Mouse (Mus musculus): Measurements from ENCODE around the gene Fgfr2. TPM values are rescaled to one million over a fixed set of nuclear protein-coding genes. Genes with fewer than 3 reads are reported as not detected.

Fgfr2 gene
- polyA plus RNA-seq, 1 experiment from 2014 or later: 81.1 TPM

DNA sequence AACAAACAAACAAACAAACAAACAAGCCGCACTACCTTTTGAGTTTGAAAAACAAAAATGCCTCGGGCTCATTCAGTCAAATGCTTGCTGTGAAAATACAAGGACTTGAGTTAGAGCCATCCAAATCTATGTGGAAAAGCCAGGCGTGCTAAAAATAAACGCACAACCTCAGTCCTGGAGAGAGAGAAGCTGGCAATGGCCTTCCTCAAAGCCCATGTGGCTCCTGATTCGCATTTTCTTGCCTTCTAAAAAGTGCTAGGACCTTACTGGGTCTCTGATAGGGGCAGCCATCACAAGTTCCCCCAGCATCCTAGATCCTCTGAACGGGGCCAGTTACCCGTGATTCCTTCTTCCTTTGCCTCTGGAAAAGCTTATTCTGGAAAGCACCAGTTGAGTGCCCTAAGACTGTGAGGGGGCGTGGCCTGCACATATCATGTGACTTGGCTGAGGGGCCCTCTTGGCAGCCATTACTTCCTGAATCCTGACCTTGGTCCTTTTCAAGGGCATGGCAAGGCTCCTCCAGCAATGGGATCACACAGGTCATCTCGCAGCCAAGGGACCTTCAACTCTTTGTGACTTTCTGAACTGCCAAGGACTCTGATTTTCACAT is 226.8 kb downstream of the Fgfr2 start:
- ATAC-seq (ENCODE audit: low FRiP score): no peak
- H3K36me3 ChIP-seq: no peaks in the 10 kb centered on the region
- H3K27me3 ChIP-seq: no peaks in the 10 kb centered on the region
- H3K4me2 ChIP-seq (replicated peaks): no peak overlapping the region
- H3K4me3 ChIP-seq: no peak overlapping the region
- WGBS: 92% methylated on average over 9 of the region's 9 CpGs
- no peak overlapping the region for H3K27ac ChIP-seq
- no peak overlapping the region for H3K9ac ChIP-seq
- no peaks in the 10 kb centered on the region for H3K4me1 ChIP-seq
- H3K9me3 ChIP-seq (replicated peaks): no peaks in the 10 kb centered on the region

DNA sequence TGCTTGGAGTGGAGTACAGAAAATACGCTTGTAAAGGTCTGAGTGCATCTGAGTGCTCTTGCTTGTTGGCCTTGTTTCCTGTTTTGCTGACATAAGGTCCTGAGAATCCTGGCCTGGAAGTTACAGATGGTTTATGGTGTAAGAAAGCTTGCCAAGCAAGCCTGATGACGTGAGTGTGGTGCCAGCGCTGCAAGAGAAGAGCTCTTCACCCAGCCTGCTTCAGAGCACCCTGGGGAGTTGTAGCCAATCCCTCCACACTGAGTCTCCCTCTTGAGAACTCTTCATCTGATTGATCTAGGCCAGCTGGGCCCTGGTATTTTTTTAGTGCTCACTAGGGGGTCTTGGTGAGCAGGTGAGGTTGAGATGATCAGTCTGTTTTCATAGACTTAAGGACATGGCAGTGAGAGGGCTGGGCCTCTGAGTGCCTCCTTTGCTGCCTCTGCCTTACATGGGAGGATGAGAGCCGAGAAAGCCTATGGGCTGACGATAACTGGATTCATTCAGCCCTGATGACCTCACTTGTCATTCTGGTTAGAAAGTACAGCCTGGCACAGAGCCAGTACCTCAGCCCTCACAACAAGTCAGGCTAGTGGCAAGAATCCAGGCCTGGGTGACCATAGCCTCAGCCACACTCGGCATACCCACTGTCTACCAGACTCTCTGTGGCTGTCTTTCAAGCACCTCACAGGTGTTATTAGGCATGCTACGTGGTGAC is 228.2 kb downstream of the Fgfr2 start:
- ATAC-seq (ENCODE audit: low FRiP score): no peak
- 79% methylated on average over 7 of the region's 7 CpGs for WGBS

DNA sequence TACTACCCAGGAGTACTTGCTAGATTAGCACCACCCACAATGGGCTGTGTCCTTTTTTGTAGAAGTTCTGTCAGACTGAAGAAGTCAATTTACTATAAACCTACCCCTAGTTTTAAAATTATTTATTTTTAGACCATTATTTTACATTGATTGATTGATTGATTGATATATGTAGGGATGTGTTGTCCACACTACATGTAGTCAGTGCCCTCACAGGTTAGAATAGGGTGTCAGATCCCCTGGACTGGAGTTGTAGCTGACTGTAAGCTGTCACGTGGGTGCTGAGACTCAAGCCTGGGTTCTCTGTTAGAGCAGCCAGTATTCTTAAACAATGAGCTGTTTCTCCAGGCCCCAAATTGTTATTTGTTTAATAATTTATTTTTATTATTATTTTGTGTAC is 229.8 kb downstream of the Fgfr2 start:
- WGBS: 78% methylated on average over 1 of the region's 1 CpGs
- H3K9ac ChIP-seq: no peak overlapping the region
- no peak overlapping the region for H3K4me3 ChIP-seq
- no peaks in the 10 kb centered on the region for H3K36me3 ChIP-seq
- no peak for ATAC-seq (ENCODE audit: low FRiP score)
- no peaks in the 10 kb centered on the region for H3K4me1 ChIP-seq
- no peaks in the 10 kb centered on the region for H3K27me3 ChIP-seq
- H3K4me2 ChIP-seq (replicated peaks): no peak overlapping the region
- H3K27ac ChIP-seq: no peak overlapping the region
- H3K9me3 ChIP-seq (replicated peaks): no peaks in the 10 kb centered on the region

More for the DNA sequence above, 228.2 kb downstream of the Fgfr2 start:
- Histone ChIP-seq H3K27me3 (no peaks in the 10 kb centered on the region), H3K4me2 (replicated peaks) (no peak overlapping the region), H3K4me1 (no peaks in the 10 kb centered on the region), H3K9ac (no peak overlapping the region), H3K27ac (no peak overlapping the region), H3K36me3 (no peaks in the 10 kb centered on the region), H3K9me3 (replicated peaks) (no peaks in the 10 kb centered on the region), H3K4me3 (no peak overlapping the region)

DNA sequence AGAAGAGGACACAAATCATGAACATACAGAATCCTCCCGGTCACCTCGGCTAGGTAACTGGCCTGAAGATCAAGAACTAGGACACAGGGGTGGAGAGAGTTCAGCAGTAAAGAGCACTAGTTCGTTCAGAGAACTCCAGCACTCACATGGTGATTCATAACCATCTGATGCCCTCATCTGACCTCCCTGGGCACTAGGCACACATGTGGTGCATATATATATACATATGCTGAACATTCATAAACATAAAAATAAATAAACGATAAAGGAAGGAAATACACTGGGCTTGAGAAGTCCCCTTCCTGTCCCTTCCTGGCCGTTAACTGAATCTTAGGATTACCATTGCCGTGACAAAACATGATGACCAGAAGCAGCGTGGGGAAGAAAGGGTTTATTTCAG is 230.3 kb downstream of the Fgfr2 start:
- no peak for ATAC-seq (ENCODE audit: low FRiP score)
- H3K4me2 ChIP-seq (replicated peaks): no peak overlapping the region

DNA sequence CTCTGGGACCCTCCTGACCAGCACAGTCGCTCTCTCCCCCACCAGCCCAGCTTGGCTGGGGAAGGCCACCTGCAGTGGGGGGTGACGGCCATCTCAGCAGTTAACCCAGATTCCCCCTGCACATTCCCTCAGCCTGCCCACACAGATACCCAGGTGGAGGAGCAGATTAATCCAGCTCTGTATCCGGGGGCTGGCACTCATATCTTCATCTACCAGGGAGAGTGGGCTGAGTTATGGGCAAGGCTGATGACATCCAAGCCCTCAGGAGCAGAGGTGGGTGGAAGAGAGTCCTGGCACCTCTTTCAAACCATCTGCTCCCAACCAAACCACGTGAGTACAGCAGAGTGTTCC is 230.9 kb downstream of the Fgfr2 start:
- no peaks in the 10 kb centered on the region for H3K27me3 ChIP-seq
- no peak overlapping the region for H3K9ac ChIP-seq
- WGBS: 46% methylated on average over 4 of the region's 4 CpGs
- H3K9me3 ChIP-seq (replicated peaks): no peaks in the 10 kb centered on the region
- no peak overlapping the region for H3K4me2 ChIP-seq (replicated peaks)
- no peak overlapping the region for H3K27ac ChIP-seq
- no peaks in the 10 kb centered on the region for H3K4me1 ChIP-seq
- no peaks in the 10 kb centered on the region for H3K36me3 ChIP-seq
- no peak overlapping the region for H3K4me3 ChIP-seq
- no peak for ATAC-seq (ENCODE audit: low FRiP score)

More for the DNA sequence above, 230.3 kb downstream of the Fgfr2 start:
- no peaks in the 10 kb centered on the region for H3K36me3 ChIP-seq
- H3K9ac ChIP-seq: no peak overlapping the region
- no peaks in the 10 kb centered on the region for H3K9me3 ChIP-seq (replicated peaks)
- no peak overlapping the region for H3K27ac ChIP-seq
- no peaks in the 10 kb centered on the region for H3K27me3 ChIP-seq
- H3K4me1 ChIP-seq: no peaks in the 10 kb centered on the region
- 82% methylated on average over 7 of the region's 7 CpGs for WGBS
- H3K4me3 ChIP-seq: no peak overlapping the region

DNA sequence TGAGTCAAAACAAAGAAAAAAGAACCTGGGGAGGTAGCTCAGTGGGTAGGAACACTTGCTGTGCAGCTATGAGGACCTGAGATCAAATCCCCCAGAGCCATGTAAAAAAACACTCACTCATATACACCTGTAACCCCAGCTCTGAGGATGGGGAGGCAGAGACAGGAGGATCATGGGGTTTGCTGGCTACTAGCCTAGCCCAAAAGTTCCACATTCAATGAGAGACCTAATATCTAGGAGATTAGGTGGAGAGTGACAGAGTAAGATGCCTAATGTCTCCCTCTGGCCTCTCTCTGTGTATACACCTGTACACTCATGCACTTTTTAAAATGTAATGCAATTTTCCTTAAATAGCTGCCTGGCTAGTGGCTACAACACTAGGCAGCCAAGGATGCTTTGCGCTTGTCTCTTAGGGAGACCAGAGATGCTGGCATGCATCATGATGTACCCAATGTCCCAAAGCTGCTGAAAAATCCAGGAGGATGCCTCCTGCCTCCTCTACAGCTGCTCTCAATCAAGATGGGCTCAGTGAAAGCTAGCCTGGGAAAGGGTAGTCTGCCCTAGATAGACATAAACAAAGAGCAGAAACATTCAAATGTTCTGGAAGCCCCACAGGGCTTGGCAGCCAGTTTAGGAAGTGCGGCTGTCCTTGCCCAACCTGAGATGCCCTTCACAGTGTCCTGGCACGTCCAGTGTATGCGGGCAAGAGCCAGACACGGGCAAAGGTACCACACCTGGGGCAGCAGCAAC is 231.4 kb downstream of the Fgfr2 start:
- Histone ChIP-seq H3K4me3 (no peak overlapping the region), H3K27ac (no peak overlapping the region), H3K9ac (no peak overlapping the region), H3K36me3 (no peaks in the 10 kb centered on the region), H3K9me3 (replicated peaks) (no peaks in the 10 kb centered on the region), H3K4me2 (replicated peaks) (no peak overlapping the region), H3K4me1 (no peaks in the 10 kb centered on the region; the same call in 1 of the 2 replicates), H3K27me3 (no peaks in the 10 kb centered on the region)
- WGBS: 85% methylated on average over 5 of the region's 5 CpGs
- no peak for ATAC-seq (ENCODE audit: low FRiP score)

DNA sequence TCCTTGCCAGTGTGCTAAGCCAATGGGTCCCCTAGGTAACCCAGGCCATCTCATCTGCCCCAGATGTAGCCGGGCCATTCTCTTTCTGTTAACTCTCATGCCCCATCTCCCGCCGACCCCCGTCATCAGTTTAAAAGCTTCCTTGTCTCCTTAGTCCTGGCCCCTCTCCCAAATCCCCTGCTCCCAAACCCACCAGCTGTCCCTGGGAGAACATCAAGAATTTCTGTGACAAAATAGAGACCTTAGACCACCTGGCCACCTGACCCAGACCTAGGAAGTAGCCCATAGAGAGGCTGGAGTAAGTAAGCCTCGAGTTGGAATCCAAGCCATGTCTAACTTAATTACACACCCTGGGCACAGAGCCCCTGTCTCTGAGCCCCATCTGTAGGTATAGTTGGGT is 232.9 kb downstream of the Fgfr2 start:
- Histone ChIP-seq H3K36me3 (no peaks in the 10 kb centered on the region), H3K4me1 (no peaks in the 10 kb centered on the region; the same call in 1 of the 2 replicates), H3K27me3 (no peaks in the 10 kb centered on the region), H3K4me3 (no peak overlapping the region), H3K4me2 (replicated peaks) (no peak overlapping the region), H3K9ac (no peak overlapping the region), H3K27ac (no peak overlapping the region), H3K9me3 (replicated peaks) (no peaks in the 10 kb centered on the region)
- 90% methylated on average over 5 of the region's 5 CpGs for WGBS
- no peak for ATAC-seq (ENCODE audit: low FRiP score)

DNA sequence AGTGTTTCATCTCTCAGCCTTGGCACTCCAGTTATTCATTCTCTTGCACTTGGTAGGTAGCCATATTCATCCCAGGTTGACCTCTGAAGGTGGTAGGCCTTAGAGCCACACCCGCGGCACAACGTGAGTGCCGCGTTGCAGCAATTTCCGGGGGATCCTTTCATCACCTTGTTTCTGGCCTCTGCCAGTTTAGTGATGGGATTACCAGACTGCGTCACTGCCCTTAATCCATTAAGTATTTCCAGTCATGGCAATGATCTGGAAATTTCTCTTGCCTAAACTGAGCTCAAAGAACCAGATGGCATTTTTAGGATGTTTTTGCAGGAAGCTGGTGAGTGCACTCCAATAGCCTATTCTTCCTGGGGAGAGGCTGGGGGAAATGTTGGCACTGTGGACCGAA is 233.5 kb downstream of the Fgfr2 start:
- H3K4me2 ChIP-seq (replicated peaks): no peak overlapping the region
- 95% methylated on average over 8 of the region's 8 CpGs for WGBS
- no peaks in the 10 kb centered on the region; the same call in 1 of the 2 replicates for H3K4me1 ChIP-seq
- H3K9ac ChIP-seq: no peak overlapping the region
- ATAC-seq (ENCODE audit: low FRiP score): no peak
- H3K27me3 ChIP-seq: no peaks in the 10 kb centered on the region
- H3K36me3 ChIP-seq: peaks cover 5% of the 10 kb centered on the region
- H3K9me3 ChIP-seq (replicated peaks): no peaks in the 10 kb centered on the region
- H3K4me3 ChIP-seq: no peak overlapping the region
- no peak overlapping the region for H3K27ac ChIP-seq

DNA sequence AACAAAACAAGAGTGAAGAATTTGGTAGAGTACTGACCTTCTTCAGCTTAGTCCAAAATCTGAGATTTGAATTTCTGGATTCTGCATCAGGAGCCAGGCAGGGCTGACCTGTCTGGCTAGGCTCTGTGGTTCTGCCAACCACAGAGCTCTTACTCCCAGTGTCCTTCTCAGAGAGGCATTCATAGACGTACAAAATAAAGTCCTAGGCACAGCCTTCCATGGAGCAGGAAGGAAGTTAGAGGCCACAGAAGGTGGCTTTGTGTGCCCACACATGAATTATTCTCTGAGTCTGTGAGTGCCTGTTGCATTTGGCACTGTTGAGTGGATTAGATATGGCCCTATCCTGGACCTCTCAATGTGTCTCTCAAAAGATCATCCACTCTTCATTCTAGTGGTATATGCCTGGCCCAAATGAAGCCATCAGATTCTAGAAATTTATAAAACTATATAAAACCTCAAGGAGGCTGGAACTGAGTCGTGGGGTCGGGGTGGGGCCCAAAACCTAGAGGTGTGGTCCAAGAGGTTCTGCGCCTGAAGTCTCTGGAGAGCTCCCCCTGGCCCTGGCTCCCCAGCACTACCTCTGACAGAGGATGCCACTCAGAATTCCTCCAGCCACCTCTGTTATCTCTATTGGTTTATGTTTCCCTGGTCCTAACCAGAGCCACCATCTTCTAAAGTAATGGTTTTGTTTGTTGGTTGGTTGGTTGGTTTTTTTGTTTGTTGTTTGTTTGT is 234.5 kb downstream of the Fgfr2 start:
- H3K9ac ChIP-seq: no peak overlapping the region
- WGBS: 64% methylated on average over 4 of the region's 4 CpGs
- H3K27me3 ChIP-seq: no peaks in the 10 kb centered on the region
- no peaks in the 10 kb centered on the region for H3K9me3 ChIP-seq (replicated peaks)
- no peak overlapping the region for H3K4me3 ChIP-seq
- no peak for ATAC-seq (ENCODE audit: low FRiP score)
- no peak overlapping the region for H3K27ac ChIP-seq
- no peaks in the 10 kb centered on the region; the same call in 1 of the 2 replicates for H3K4me1 ChIP-seq
- no peak overlapping the region for H3K4me2 ChIP-seq (replicated peaks)
- H3K36me3 ChIP-seq: peaks cover 14% of the 10 kb centered on the region

DNA sequence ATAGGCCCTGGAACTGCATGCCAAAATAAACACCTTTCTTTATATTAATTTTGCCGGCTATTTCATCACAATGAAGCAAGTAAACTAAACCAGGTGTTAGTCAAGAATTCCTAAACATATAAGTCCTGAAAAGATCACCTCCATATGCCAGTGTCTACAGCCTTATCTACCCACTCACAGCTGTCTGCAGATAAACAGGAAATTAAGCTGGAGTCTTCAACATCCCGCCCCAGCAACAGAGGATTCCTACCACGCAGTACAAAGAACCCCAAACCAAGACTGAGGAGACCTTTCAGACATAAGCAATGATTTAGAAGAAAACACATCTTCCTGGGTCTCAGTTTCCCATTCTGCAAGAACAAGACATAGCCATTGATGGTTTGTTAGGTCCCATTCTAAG is 235.1 kb downstream of the Fgfr2 start:
- Histone ChIP-seq H3K4me2 (replicated peaks) (no peak overlapping the region), H3K9ac (no peak overlapping the region), H3K4me3 (no peak overlapping the region), H3K27me3 (no peaks in the 10 kb centered on the region), H3K36me3 (peaks cover 20% of the 10 kb centered on the region), H3K9me3 (replicated peaks) (no peaks in the 10 kb centered on the region), H3K4me1 (no peaks in the 10 kb centered on the region; the same call in 1 of the 2 replicates), H3K27ac (no peak overlapping the region)
- WGBS: 87% methylated on average over 3 of the region's 3 CpGs
- ATAC-seq (ENCODE audit: low FRiP score): no peak

DNA sequence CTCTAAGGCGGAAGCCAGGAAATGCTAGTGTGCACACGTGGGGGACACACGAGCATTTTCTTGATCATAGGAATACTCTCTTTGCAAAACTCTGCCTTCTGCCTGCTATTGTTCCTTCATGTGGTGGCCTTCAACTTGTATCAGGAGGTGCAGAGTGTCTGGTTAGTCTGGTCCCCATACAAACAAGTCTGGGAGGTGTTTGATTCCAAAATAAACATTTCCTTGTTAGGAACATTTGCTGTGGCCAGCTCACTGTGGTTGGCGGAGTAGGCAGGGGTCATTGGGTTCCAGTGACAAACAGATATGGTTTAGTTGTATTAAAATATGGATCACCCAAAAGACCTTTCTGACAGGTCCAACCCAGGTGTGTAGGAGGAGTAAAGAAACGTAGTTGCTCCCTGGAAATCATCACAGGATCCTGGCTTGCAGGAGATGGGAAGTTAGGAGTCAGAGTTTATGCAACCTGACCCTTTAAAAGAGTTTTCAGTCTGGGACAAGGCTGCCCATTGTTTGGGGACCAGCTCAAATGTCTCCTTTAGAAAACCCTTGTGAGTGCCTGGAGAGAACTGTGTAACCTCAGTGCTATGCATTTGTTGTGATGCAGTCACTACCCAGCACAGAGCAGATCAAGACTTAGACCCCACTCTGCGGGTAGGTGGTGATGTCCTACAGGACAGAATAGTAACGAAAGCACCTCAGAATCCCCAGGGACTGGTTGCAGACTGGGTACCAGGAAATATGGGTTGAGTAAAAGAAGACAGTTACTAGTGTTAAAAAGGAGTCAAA is 235.9 kb downstream of the Fgfr2 start:
- Histone ChIP-seq H3K9me3 (replicated peaks) (no peaks in the 10 kb centered on the region), H3K4me3 (no peak overlapping the region), H3K36me3 (peaks cover 29% of the 10 kb centered on the region), H3K4me2 (replicated peaks) (no peak overlapping the region), H3K27ac (no peak overlapping the region), H3K4me1 (no peaks in the 10 kb centered on the region; the same call in 1 of the 2 replicates), H3K9ac (no peak overlapping the region), H3K27me3 (no peaks in the 10 kb centered on the region)
- ATAC-seq (ENCODE audit: low FRiP score): no peak
- 62% methylated on average over 7 of the region's 7 CpGs for WGBS

Data from hindbrain, embryonic 12.5 days (tissue).